Mouse (Mus musculus) MEL (cell line): ENCODE results near the gene Oscp1. TPM values are rescaled to one million over a fixed set of nuclear protein-coding genes. Genes with fewer than 3 reads are reported as not detected.

Source experiments
- DNase-seq: peaks from one replicate; pipeline ENCODE4 v3.0.0; 2011; ENCODE audit warnings: low read depth, low spot score
- H3K27ac ChIP-seq: 2 replicates; pipeline ENCODE4 v1.5.1; 2012; ENCODE audit warnings: low read depth, mild to moderate bottlenecking, control low read depth, low read length, moderate library complexity; ENCODE audit not compliant: control insufficient read depth
- H3K27me3 ChIP-seq, 2 experiments: fragments of 150-350 bp in 1 of 2; sonication (generic) in 1 of 2; 2 replicates each; pipeline ENCODE4 v1.6.1; 2012; ENCODE audit warnings: low read length in 2 of 2, mild to moderate bottlenecking in 2 of 2, improper control_type of control experiment in 1 of 2, moderate library complexity in 1 of 2; ENCODE audit not compliant: insufficient read depth in 2 of 2, control insufficient read depth in 1 of 2
- H3K36me3 ChIP-seq, 2 experiments: 2 replicates each; pipeline ENCODE4 v1.6.1; 2012 to 2014; ENCODE audit warnings: low read length in 2 of 2, improper control_type of control experiment in 1 of 2, inconsistent platforms in 1 of 2, mild to moderate bottlenecking in 1 of 2; ENCODE audit not compliant: insufficient read depth in 2 of 2, control insufficient read depth in 1 of 2
- H3K4me1 ChIP-seq, 2 experiments: fragments of 150-350 bp in 1 of 2; sonication (generic) in 1 of 2; 2 replicates each; pipeline ENCODE4 v1.6.1; 2012; ENCODE audit warnings: low read length in 2 of 2, improper control_type of control experiment in 1 of 2, mild to moderate bottlenecking in 1 of 2; ENCODE audit not compliant: insufficient read depth in 2 of 2, control insufficient read depth in 1 of 2
- H3K4me3 ChIP-seq, 2 experiments: fragments of 150-350 bp in 1 of 2; sonication (generic) in 1 of 2; 2 replicates each; pipeline ENCODE4 v1.5.1; 2012; ENCODE audit warnings: low read depth in 2 of 2, low read length in 2 of 2, mild to moderate bottlenecking in 2 of 2, moderate library complexity in 2 of 2, control low read depth in 1 of 2, improper control_type of control experiment in 1 of 2; ENCODE audit not compliant: control insufficient read depth in 1 of 2, insufficient read depth in 1 of 2
- H3K79me2 ChIP-seq: 2 replicates; pipeline ENCODE4 v1.6.1; 2012; ENCODE audit warnings: mild to moderate bottlenecking, low read length, moderate library complexity; ENCODE audit not compliant: control insufficient read depth, poor library complexity, insufficient read depth
- H3K9ac ChIP-seq: 2 replicates; pipeline ENCODE4 v1.6.1; 2012; ENCODE audit warnings: low read depth, mild to moderate bottlenecking, control low read depth, low read length, moderate library complexity; ENCODE audit not compliant: control insufficient read depth, poor library complexity, severe bottlenecking
- H3K9me3 ChIP-seq: fragments of 150-350 bp; sonication (generic); replicated peaks from 2 replicates; pipeline ENCODE4 v1.6.1; 2012; ENCODE audit warnings: mild to moderate bottlenecking, low read length, improper control_type of control experiment, moderate library complexity; ENCODE audit not compliant: insufficient read depth
- CHD1 ChIP-seq: IDR thresholded peaks from 2 replicates; pipeline ENCODE4 v1.6.1; 2012; ENCODE audit warnings: low read depth, mild to moderate bottlenecking, inconsistent platforms, low read length, improper control_type of control experiment
- EP300 ChIP-seq, 2 experiments: IDR thresholded peaks; 2 replicates each; pipeline ENCODE4 v1.6.1; 2011; ENCODE audit warnings: improper control_type of control experiment in 2 of 2, low read length in 2 of 2, low read depth in 1 of 2, mild to moderate bottlenecking in 1 of 2
- ETS1 ChIP-seq: IDR thresholded peaks from 2 replicates; pipeline ENCODE4 v1.6.1; 2012; ENCODE audit warnings: low read depth, mild to moderate bottlenecking, inconsistent platforms, low read length, improper control_type of control experiment, moderate library complexity
- GABPA ChIP-seq: IDR thresholded peaks from 2 replicates; pipeline ENCODE4 v1.6.1; 2012; ENCODE audit warnings: low read depth, mild to moderate bottlenecking, inconsistent platforms, low read length, improper control_type of control experiment, moderate library complexity
- GATA1 ChIP-seq: IDR thresholded peaks from 2 replicates; pipeline ENCODE4 v1.6.1; 2011; ENCODE audit warnings: low read depth, low read length, improper control_type of control experiment
- KAT2A ChIP-seq: conservative IDR thresholded peaks from 2 replicates; pipeline ENCODE4 v1.6.1; 2012; ENCODE audit warnings: low read depth, low read length, improper control_type of control experiment, inconsistent platforms
- MAFK ChIP-seq: IDR thresholded peaks from 2 replicates; pipeline ENCODE4 v1.6.1; 2011; ENCODE audit warnings: low read depth, mild to moderate bottlenecking, low read length, improper control_type of control experiment, borderline replicate concordance
- MAX ChIP-seq: IDR thresholded peaks from 2 replicates; pipeline ENCODE4 v1.6.1; 2011; ENCODE audit warnings: low read length, improper control_type of control experiment
- MAZ ChIP-seq: IDR thresholded peaks from 2 replicates; pipeline ENCODE4 v1.6.1; 2012; ENCODE audit warnings: low read depth, mild to moderate bottlenecking, inconsistent platforms, low read length, improper control_type of control experiment
- MEF2A ChIP-seq: IDR thresholded peaks from 2 replicates; pipeline ENCODE4 v1.6.1; 2014; ENCODE audit warnings: low read depth, mild to moderate bottlenecking, inconsistent platforms, low read length, improper control_type of control experiment; ENCODE audit not compliant: poor library complexity, insufficient replicate concordance, severe bottlenecking; ENCODE audit errors: extremely low read depth
- MXI1 ChIP-seq: IDR thresholded peaks from 2 replicates; pipeline ENCODE4 v1.6.1; 2011; ENCODE audit warnings: mild to moderate bottlenecking, low read depth, low read length, improper control_type of control experiment
- MYC ChIP-seq: IDR thresholded peaks from 2 replicates; pipeline ENCODE4 v1.6.1; 2011; ENCODE audit warnings: low read depth, mild to moderate bottlenecking, low read length, improper control_type of control experiment, moderate library complexity
- POLR2AphosphoS5 ChIP-seq: IDR thresholded peaks from 2 replicates; pipeline ENCODE4 v1.6.1; 2012; ENCODE audit warnings: low read depth, borderline replicate concordance, mild to moderate bottlenecking, inconsistent platforms, low read length, moderate library complexity, mixed read lengths
- RCOR1 ChIP-seq: IDR thresholded peaks from 2 replicates; pipeline ENCODE4 v1.6.1; 2012; ENCODE audit warnings: low read depth, mild to moderate bottlenecking, inconsistent platforms, low read length, improper control_type of control experiment
- SIN3A ChIP-seq: IDR thresholded peaks from 2 replicates; pipeline ENCODE4 v1.6.1; 2012; ENCODE audit warnings: low read length, improper control_type of control experiment, inconsistent platforms
- TBP ChIP-seq: IDR thresholded peaks from 2 replicates; pipeline ENCODE4 v1.8.0; 2011; ENCODE audit warnings: low read depth, low read length, improper control_type of control experiment
- UBTF ChIP-seq: IDR thresholded peaks from 2 replicates; pipeline ENCODE4 v1.6.1; 2012; ENCODE audit warnings: low read depth, mild to moderate bottlenecking, inconsistent platforms, low read length, improper control_type of control experiment, moderate library complexity, borderline replicate concordance; ENCODE audit not compliant: insufficient read depth
- USF1 ChIP-seq: IDR thresholded peaks from 2 replicates; pipeline ENCODE4 v1.6.1; 2014; ENCODE audit warnings: low read depth, mild to moderate bottlenecking, inconsistent platforms, low read length, improper control_type of control experiment, moderate library complexity
- ZC3H11A ChIP-seq: IDR thresholded peaks from 2 replicates; pipeline ENCODE4 v1.6.1; 2012; ENCODE audit warnings: low read depth, mild to moderate bottlenecking, inconsistent platforms, low read length, improper control_type of control experiment
- ZKSCAN1 ChIP-seq: IDR thresholded peaks from 2 replicates; pipeline ENCODE4 v1.6.1; 2012; ENCODE audit warnings: low read depth, mild to moderate bottlenecking, inconsistent platforms, low read length, improper control_type of control experiment, moderate library complexity
- polyA plus RNA-seq, 2 experiments: library from polyadenylated mRNA; stranded (reverse) in 1 of 2; unstranded in 1 of 2; fragments of >175 nt in 1 of 2; fragments of >200 nt in 1 of 2; gene quantifications; 2 replicates each; pipeline versions ENCODE4 v1.2.1 to v1.2.4; 2012; ENCODE audit warnings: low replicate concordance in 2 of 2, low read depth in 1 of 2; ENCODE audit not compliant: insufficient read length in 2 of 2, insufficient read depth in 1 of 2, missing spikeins in 1 of 2
- total RNA-seq: library from RNA; depleted of rRNA; stranded (reverse); fragments of 300-350 nt; gene quantifications from 2 replicates; pipeline ENCODE4 v1.2.3, GENCODE M21; 2012

Gene Oscp1
- total and polyA plus RNA-seq, 3 experiments = 5.7 to 7.6 TPM; not detected in 1

GRCm38 (mm10) chr4:126081601-126082000 lies 23.2 kb downstream of the Oscp1 start (continued):
- TF ChIP-seq GATA1 (no peak), ZKSCAN1 (no peak)
- TF ChIP-seq, all 39 proteins: peak for 0

GRCm38 (mm10) chr4:126083021-126083420 lies 24.7 kb downstream of the Oscp1 start:
- Histone ChIP-seq H3K9me3 (no peaks in the 10 kb centered on the region), H3K27me3 (no peaks in the 10 kb centered on the region), H3K4me3 (no peak overlapping the region), H3K4me1 (peaks cover 7 to 23% of the 10 kb centered on the region in 2 experiments), H3K79me2 (no peaks in the 10 kb centered on the region), H3K27ac (peak overlapping the region; percentile 36; the same call in 1 of the 2 replicates)
- TF ChIP-seq MYC = peak; percentile 42; the same call in 1 of the 2 replicates
- TF ChIP-seq RCOR1 = peak; percentile 74
- no peak for TF ChIP-seq POLR2AphosphoS5
- TF ChIP-seq SIN3A = peak; percentile 82
- TF ChIP-seq GABPA = no peak
- TF ChIP-seq MXI1 = peak; percentile 44; the same call in 1 of the 2 replicates
- TF ChIP-seq MAX = peak; percentile 49; the same call in 1 of the 2 replicates
- no peak for TF ChIP-seq CHD1
- TF ChIP-seq EP300 (IDR thresholded peaks at IDR 0.05; ENCODE audit: low read depth in 1 of 2, low read length in 2 of 2) = peak; percentile 24 to 66
- 0 out of 2 replicates have a peak, but pooled peaks have one; percentile 3 for TF ChIP-seq ZC3H11A
- no peak for TF ChIP-seq MEF2A
- TF ChIP-seq GATA1 = peak; percentile 78
- no peak for TF ChIP-seq MAZ
- peak; percentile 94 for TF ChIP-seq ETS1
- no peak for TF ChIP-seq MAFK
- peak; percentile 80 for TF ChIP-seq USF1
- TF ChIP-seq UBTF = no peak
- TF ChIP-seq KAT2A = no peak
- TF ChIP-seq TBP = no peak
- TF ChIP-seq, all 39 proteins: peak for 10
- peak; percentile 76 for DNase-seq
- peaks cover 0 to 8% of the 10 kb centered on the region in 2 experiments; a peak in 2 of 4 replicates for H3K36me3 ChIP-seq
- no peak overlapping the region for H3K9ac ChIP-seq
